Mouse (Mus musculus) hindbrain, embryonic 13.5 days (tissue): ENCODE measurements at regions not wholly inside any gene's neighbourhood (a gene's known extent, or its start where the extent isn't known, plus 50 kb on each side); places are given as distances from the start of the nearest gene placed in this dataset.

ENCODE experiments used
- ATAC-seq: fragments of 200-750 bp; cut with Nextera tagmentation; 2 replicates; pipeline ENCODE4 v1.8.0; 2017; ENCODE audit warnings: moderate TSS enrichment; ENCODE audit not compliant: low FRiP score
- H3K27ac ChIP-seq: fragments of 300-500 bp; sonication (generic); 2 replicates; pipeline ENCODE4 v1.5.1; 2015; ENCODE audit warnings: inconsistent platforms, mild to moderate bottlenecking, moderate library complexity
- H3K27me3 ChIP-seq: fragments of 300-500 bp; sonication (generic); 2 replicates; pipeline ENCODE4 v1.6.1; 2015; ENCODE audit warnings: mild to moderate bottlenecking, inconsistent platforms
- H3K36me3 ChIP-seq: fragments of 300-500 bp; sonication (generic); 2 replicates; pipeline ENCODE4 v1.6.1; 2015; ENCODE audit warnings: mild to moderate bottlenecking, inconsistent platforms
- H3K4me1 ChIP-seq: fragments of 300-500 bp; sonication (generic); replicated peaks from 2 replicates; pipeline ENCODE4 v1.6.1; 2015; ENCODE audit warnings: inconsistent platforms
- H3K4me2 ChIP-seq: fragments of 300-500 bp; sonication (generic); 2 replicates; pipeline ENCODE4 v1.6.1; 2015; ENCODE audit warnings: inconsistent platforms, mild to moderate bottlenecking, moderate library complexity
- H3K4me3 ChIP-seq: fragments of 300-500 bp; sonication (generic); 2 replicates; pipeline ENCODE4 v1.5.1; 2015; ENCODE audit warnings: mild to moderate bottlenecking, inconsistent platforms
- H3K9ac ChIP-seq: fragments of 300-500 bp; sonication (generic); 2 replicates; pipeline ENCODE4 v1.6.1; 2015; ENCODE audit warnings: mild to moderate bottlenecking, inconsistent platforms
- H3K9me3 ChIP-seq: fragments of 300-500 bp; sonication (generic); 2 replicates; pipeline ENCODE4 v1.6.1; 2016; ENCODE audit warnings: inconsistent platforms
- WGBS: fragments of 180-500 bp; shearing (Covaris S2); methylation state at CpG from one replicate; pipeline ENCODE4 v1.1.7; 2015; 5-methylcytosine and 5-hydroxymethylcytosine counted together

- Histone ChIP-seq H3K36me3 (no peaks in the 10 kb centered on the region), H3K4me2 (no peak overlapping the region), H3K4me3 (no peak overlapping the region), H3K27me3 (no peaks in the 10 kb centered on the region), H3K9me3 (no peaks in the 10 kb centered on the region), H3K27ac (no peak overlapping the region), H3K4me1 (no peaks in the 10 kb centered on the region; the same call in 1 of the 2 replicates), H3K9ac (no peak overlapping the region)
- no peak for ATAC-seq
- 68% methylated on average over 14 of the region's 14 CpGs for WGBS
Observed at GRCm38 (mm10) chr4:150784491-150785451, 68.9 kb upstream of the Errfi1 start.

DNA sequence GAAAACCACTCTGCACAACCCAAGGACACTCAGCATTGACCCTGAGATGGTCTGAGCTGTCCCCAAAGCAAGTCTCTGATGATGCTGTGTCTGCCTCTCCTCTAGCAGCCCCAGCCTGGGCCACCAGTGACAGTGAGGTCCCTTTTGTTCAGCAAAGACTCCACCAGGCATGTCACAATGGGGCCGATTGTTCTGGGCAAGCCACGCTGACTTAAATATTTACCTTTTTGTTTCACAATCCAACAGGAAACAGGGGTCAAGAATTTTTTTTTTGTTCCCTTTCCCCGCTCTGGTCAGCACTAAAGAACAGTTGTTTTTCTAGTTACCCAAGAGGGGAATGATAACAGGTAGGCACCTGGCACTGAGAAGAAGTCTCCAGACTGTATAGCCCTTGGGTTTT is 72.4 kb upstream of the Errfi1 start:
- WGBS = 22% methylated on average over 3 of the region's 3 CpGs
- Histone ChIP-seq H3K4me1 (peaks cover 11% of the 10 kb centered on the region), H3K27me3 (no peaks in the 10 kb centered on the region), H3K36me3 (no peaks in the 10 kb centered on the region), H3K4me2 (no peak overlapping the region), H3K9me3 (no peaks in the 10 kb centered on the region), H3K4me3 (no peak overlapping the region), H3K27ac (no peak overlapping the region), H3K9ac (no peak overlapping the region)
- ATAC-seq = no peak

- H3K9me3 ChIP-seq = 0 out of 2 replicates have a peak, but pooled peaks cover 2% of the 10 kb centered on the region
- H3K9ac ChIP-seq = no peak overlapping the region
- no peaks in the 10 kb centered on the region for H3K27me3 ChIP-seq
- no peak for ATAC-seq
- peaks cover 11% of the 10 kb centered on the region for H3K4me1 ChIP-seq
- H3K4me2 ChIP-seq = no peak overlapping the region
- WGBS = 61% methylated on average over 5 of the region's 5 CpGs
- no peaks in the 10 kb centered on the region for H3K36me3 ChIP-seq
- H3K27ac ChIP-seq = no peak overlapping the region
- no peak overlapping the region for H3K4me3 ChIP-seq
Observed at GRCm38 (mm10) chr4:150779340-150779739, 74.4 kb upstream of the Errfi1 start.

DNA sequence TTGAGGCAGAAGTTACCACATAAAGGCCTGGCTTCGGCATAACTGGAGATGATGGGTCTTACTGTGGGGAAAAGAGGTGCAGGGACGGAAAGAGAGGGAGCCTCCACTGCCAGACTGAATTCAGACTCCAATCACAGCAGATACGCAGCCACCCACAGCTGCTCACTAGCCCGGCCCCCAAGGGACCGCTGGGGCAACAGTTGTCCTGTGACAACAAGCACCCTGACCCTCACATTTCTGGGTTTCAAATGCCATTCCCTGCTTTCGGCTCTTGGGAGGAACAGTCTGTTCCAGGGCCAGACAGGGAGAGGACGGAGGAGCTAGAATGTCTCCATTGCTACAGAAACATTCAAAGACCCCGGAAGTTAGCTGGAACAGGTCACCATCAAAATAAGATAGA is 75.0 kb upstream of the Errfi1 start:
- ATAC-seq = no peak
- Histone ChIP-seq H3K9ac (no peak overlapping the region), H3K4me3 (no peak overlapping the region), H3K27me3 (no peaks in the 10 kb centered on the region), H3K9me3 (peaks cover 8% of the 10 kb centered on the region), H3K27ac (no peak overlapping the region), H3K4me2 (no peak overlapping the region), H3K36me3 (no peaks in the 10 kb centered on the region), H3K4me1 (peaks cover 11% of the 10 kb centered on the region)
- WGBS = 66% methylated on average over 8 of the region's 8 CpGs

- H3K9me3 ChIP-seq = peaks cover 13% of the 10 kb centered on the region
- H3K27me3 ChIP-seq = no peaks in the 10 kb centered on the region
- no peak overlapping the region for H3K4me2 ChIP-seq
- H3K9ac ChIP-seq = no peak overlapping the region
- no peak overlapping the region for H3K27ac ChIP-seq
- no peak for ATAC-seq
- 87% methylated on average over 24 of the region's 24 CpGs for WGBS
- H3K4me1 ChIP-seq = peaks cover 11% of the 10 kb centered on the region
- no peak overlapping the region for H3K4me3 ChIP-seq
- H3K36me3 ChIP-seq = no peaks in the 10 kb centered on the region
Observed at GRCm38 (mm10) chr4:150775695-150776521, 77.8 kb upstream of the Errfi1 start.

DNA sequence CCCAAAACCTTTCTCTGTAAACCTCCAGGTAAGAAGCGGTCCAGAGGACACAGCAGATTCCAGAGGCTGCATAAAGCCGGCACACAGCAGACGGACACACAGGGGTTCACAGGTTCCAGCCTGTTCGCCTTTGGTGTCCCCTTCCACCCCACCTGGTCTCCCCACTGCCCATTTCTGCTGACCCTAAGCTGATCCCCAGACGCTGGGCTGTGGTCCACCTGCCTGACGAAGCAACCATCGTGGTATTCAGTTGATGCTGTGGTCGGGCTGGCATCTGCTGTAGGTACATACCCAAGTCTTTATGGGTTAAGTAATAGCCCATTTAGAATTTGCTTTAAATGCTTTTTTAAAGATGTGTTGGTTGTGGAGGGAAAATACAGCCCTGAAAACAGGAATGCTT is 78.4 kb upstream of the Errfi1 start:
- H3K4me1 ChIP-seq = peaks cover 11% of the 10 kb centered on the region
- H3K27me3 ChIP-seq = no peaks in the 10 kb centered on the region
- H3K4me2 ChIP-seq = no peak overlapping the region
- ATAC-seq = no peak
- H3K36me3 ChIP-seq = no peaks in the 10 kb centered on the region
- H3K27ac ChIP-seq = no peak overlapping the region
- peaks cover 13% of the 10 kb centered on the region for H3K9me3 ChIP-seq
- H3K9ac ChIP-seq = no peak overlapping the region
- 94% methylated on average over 8 of the region's 8 CpGs for WGBS
- H3K4me3 ChIP-seq = no peak overlapping the region

- no peak overlapping the region for H3K4me2 ChIP-seq
- 79% methylated on average over 7 of the region's 7 CpGs for WGBS
- ATAC-seq = no peak
- peaks cover 13% of the 10 kb centered on the region for H3K9me3 ChIP-seq
- H3K4me3 ChIP-seq = no peak overlapping the region
- H3K27me3 ChIP-seq = no peaks in the 10 kb centered on the region
- no peaks in the 10 kb centered on the region for H3K36me3 ChIP-seq
- no peak overlapping the region for H3K27ac ChIP-seq
- H3K4me1 ChIP-seq = peaks cover 11% of the 10 kb centered on the region
- no peak overlapping the region for H3K9ac ChIP-seq
Observed at GRCm38 (mm10) chr4:150774289-150774914, 79.3 kb upstream of the Errfi1 start.

DNA sequence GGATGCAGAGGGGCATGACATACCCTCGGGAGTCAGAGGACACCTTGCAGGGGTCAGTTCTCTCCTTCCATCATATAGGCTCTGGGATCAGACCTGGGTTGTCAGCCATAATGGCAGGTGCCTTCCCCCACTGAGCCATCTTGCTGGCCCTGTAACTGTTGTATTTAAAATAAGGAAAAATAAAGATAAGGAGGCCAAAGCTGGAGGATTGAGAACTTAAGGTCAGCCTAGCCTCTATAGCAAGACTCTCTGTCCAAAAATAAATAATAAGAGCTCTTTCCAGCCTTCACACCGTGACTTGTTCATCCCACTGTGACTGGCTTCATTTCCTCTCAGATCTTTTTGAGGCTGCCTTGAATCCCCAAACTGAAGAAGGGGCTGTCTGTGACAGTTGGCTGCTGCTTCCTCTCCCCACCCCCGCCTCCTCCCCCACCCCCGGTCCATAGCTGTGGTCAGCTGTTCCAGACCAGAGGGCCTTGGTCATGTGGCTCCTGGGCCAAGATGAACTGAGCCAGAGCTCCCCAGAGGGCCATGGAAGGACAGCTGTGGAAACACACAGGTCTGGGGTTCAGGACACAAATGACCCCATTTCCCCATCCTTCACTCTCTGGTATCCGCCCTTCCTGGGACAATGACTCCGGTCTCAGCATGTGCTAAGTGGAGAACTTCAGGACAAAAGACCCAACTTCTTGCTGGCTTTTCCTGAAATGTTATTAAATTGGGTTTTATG is 81.6 kb upstream of the Errfi1 start:
- Histone ChIP-seq H3K4me1 (no peaks in the 10 kb centered on the region), H3K9me3 (peaks cover 13% of the 10 kb centered on the region), H3K4me2 (no peak overlapping the region), H3K27me3 (no peaks in the 10 kb centered on the region), H3K36me3 (no peaks in the 10 kb centered on the region), H3K4me3 (no peak overlapping the region), H3K27ac (no peak overlapping the region), H3K9ac (no peak overlapping the region)
- ATAC-seq = no peak
- WGBS = 75% methylated on average over 6 of the region's 6 CpGs

- Histone ChIP-seq H3K4me2 (no peak overlapping the region), H3K27me3 (no peaks in the 10 kb centered on the region), H3K4me1 (no peaks in the 10 kb centered on the region), H3K27ac (no peak overlapping the region), H3K36me3 (no peaks in the 10 kb centered on the region), H3K9me3 (peaks cover 13% of the 10 kb centered on the region), H3K9ac (no peak overlapping the region), H3K4me3 (no peak overlapping the region)
- 35% methylated on average over 2 of the region's 2 CpGs for WGBS
- no peak for ATAC-seq
Observed at GRCm38 (mm10) chr4:150771469-150771868, 82.2 kb upstream of the Errfi1 start.

GRCm38 (mm10) chr4:150769043-150769442 is 84.7 kb upstream of the Errfi1 start:
- no peak for ATAC-seq
- H3K36me3 ChIP-seq = no peaks in the 10 kb centered on the region
- H3K9ac ChIP-seq = no peak overlapping the region
- H3K4me1 ChIP-seq = no peaks in the 10 kb centered on the region
- no peak overlapping the region for H3K4me2 ChIP-seq
- no peak overlapping the region for H3K4me3 ChIP-seq
- no peaks in the 10 kb centered on the region for H3K27me3 ChIP-seq
- peaks cover 8% of the 10 kb centered on the region for H3K9me3 ChIP-seq
- no peak overlapping the region for H3K27ac ChIP-seq
- 57% methylated on average over 7 of the region's 7 CpGs for WGBS

DNA sequence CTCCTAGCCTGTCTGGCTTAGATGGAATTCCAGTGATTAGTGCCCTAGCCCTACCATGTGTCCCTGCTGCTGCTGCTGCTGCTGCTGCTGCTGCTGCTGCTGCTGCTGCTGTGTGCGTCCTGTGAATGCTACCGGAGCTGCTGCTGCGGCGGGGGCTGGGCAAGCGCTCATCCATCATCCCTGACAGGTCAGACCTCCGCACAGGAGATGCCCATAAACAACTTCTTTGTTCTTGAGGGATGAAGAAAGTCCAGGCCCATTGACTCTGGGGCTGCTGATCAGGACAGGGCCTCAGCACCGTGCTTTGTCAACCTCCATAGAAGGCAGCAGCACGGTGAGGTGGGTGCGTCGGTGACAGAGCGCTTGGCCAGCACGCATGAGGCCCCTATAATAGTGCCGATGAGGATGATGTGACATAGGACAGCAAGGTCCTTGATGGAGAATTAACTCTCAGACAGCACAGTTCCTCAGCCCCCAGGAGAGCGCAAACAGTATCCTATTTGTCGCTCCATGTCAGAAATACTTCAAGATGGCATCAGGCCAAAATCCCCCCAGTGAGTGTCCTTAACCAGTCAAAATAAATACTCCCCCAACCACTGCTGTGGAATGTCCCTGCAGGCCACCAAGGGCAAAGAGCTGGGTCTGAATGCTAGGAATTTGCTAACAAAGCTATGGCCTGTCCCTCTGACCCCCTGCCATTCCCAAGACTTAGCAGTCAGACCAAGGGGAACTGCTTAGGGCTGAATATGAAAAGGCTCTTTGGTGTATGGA is 95.1 kb upstream of the Errfi1 start:
- Histone ChIP-seq H3K36me3 (no peaks in the 10 kb centered on the region), H3K27ac (peak overlapping the region; percentile 95), H3K9me3 (no peaks in the 10 kb centered on the region), H3K27me3 (no peaks in the 10 kb centered on the region), H3K4me2 (peak overlapping the region; percentile 30), H3K9ac (peak overlapping the region; percentile 59), H3K4me3 (no peak overlapping the region), H3K4me1 (peaks cover 32% of the 10 kb centered on the region)
- peak; percentile 83 for ATAC-seq
- 4% methylated on average over 15 of the region's 15 CpGs for WGBS
